Mouse (Mus musculus) lung, postnatal 0 days (tissue): ENCODE measurements at regions not wholly inside any gene's neighbourhood (a gene's known extent, or its start where the extent isn't known, plus 50 kb on each side); places are given as distances from the start of the nearest gene placed in this dataset.

ENCODE experiments used
- ATAC-seq: fragments of 200-750 bp; cut with Nextera tagmentation; 2 replicates; pipeline ENCODE4 v1.8.0; 2017; ENCODE audit warnings: moderate library complexity
- DNase-seq: peaks from one replicate; pipeline ENCODE4 v3.0.0-alpha.2; 2016; ENCODE audit warnings: low spot score
- H3K27ac ChIP-seq: fragments of 300-500 bp; sonication (generic); 2 replicates; pipeline ENCODE4 v1.5.1; 2014; ENCODE audit warnings: antibody characterized with exemption, mild to moderate bottlenecking, low read length, mixed read lengths
- H3K27me3 ChIP-seq: fragments of 300-500 bp; sonication (generic); replicated peaks from 2 replicates; pipeline ENCODE4 v1.6.1; 2014; ENCODE audit warnings: low read length, mixed read lengths; ENCODE audit not compliant: insufficient read depth
- H3K36me3 ChIP-seq: fragments of 300-500 bp; sonication (generic); 2 replicates; pipeline ENCODE4 v1.6.1; 2014; ENCODE audit warnings: low read length, mixed read lengths; ENCODE audit not compliant: insufficient read depth
- H3K4me1 ChIP-seq: fragments of 300-500 bp; sonication (generic); 2 replicates; pipeline ENCODE4 v1.6.1; 2014; ENCODE audit warnings: antibody characterized with exemption, low read depth, low read length, mixed read lengths; ENCODE audit not compliant: insufficient read depth
- H3K4me2 ChIP-seq: fragments of 300-500 bp; sonication (generic); replicated peaks from 2 replicates; pipeline ENCODE4 v1.6.1; 2014; ENCODE audit warnings: low read depth, mild to moderate bottlenecking, low read length, moderate library complexity, mixed read lengths
- H3K4me3 ChIP-seq: fragments of 300-500 bp; sonication (generic); 2 replicates; pipeline ENCODE4 v1.5.1; 2014; ENCODE audit warnings: low read depth, low read length
- H3K9ac ChIP-seq: fragments of 300-500 bp; sonication (generic); replicated peaks from 2 replicates; pipeline ENCODE4 v1.6.1; 2014; ENCODE audit warnings: low read depth, mild to moderate bottlenecking
- H3K9me3 ChIP-seq: fragments of 300-500 bp; sonication (generic); 2 replicates; pipeline ENCODE4 v1.6.1; 2016; ENCODE audit warnings: low read length, mixed read lengths
- CTCF ChIP-seq: IDR thresholded peaks from 2 replicates; pipeline ENCODE4 v1.5.1; 2016; ENCODE audit warnings: antibody characterized with exemption, mild to moderate bottlenecking
- EP300 ChIP-seq: IDR thresholded peaks from 2 replicates; pipeline ENCODE4 v1.6.1; 2016; ENCODE audit warnings: antibody characterized with exemption, mild to moderate bottlenecking, control low read depth
- WGBS: fragments of 180-500 bp; shearing (Covaris S2); extraction: QIAGEN DNeasy Blood & Tissue Kit; methylation state at CpG from one replicate; pipeline ENCODE4 v1.1.7; 2014; 5-methylcytosine and 5-hydroxymethylcytosine counted together

GRCm38 (mm10) chr16:95929700-95930435, 60.9 kb downstream of the Psmg1 start:
- Histone ChIP-seq H3K9ac (no peak overlapping the region), H3K4me1 (peaks cover 14% of the 10 kb centered on the region), H3K4me2 (no peak overlapping the region), H3K4me3 (no peak overlapping the region), H3K9me3 (no peaks in the 10 kb centered on the region), H3K27ac (peak overlapping the region; percentile 75), H3K36me3 (no peaks in the 10 kb centered on the region), H3K27me3 (no peaks in the 10 kb centered on the region)
- TF ChIP-seq CTCF = no peak
- no peak for TF ChIP-seq EP300
- WGBS = 53% methylated on average over 14 of the region's 14 CpGs
- peak; percentile 37 for DNase-seq
- ATAC-seq = no peak

GRCm38 (mm10) chr16:95928290-95929260, 62.2 kb downstream of the Psmg1 start:
- H3K27me3 ChIP-seq = no peaks in the 10 kb centered on the region
- H3K36me3 ChIP-seq = no peaks in the 10 kb centered on the region
- H3K27ac ChIP-seq = peak overlapping the region; percentile 75
- ATAC-seq = peak; percentile 72
- no peak overlapping the region for H3K9ac ChIP-seq
- TF ChIP-seq CTCF (no peak), EP300 (peak; percentile 45; the same call in 1 of the 2 replicates)
- H3K4me1 ChIP-seq = peaks cover 14% of the 10 kb centered on the region
- no peak overlapping the region for H3K4me2 ChIP-seq
- peak; percentile 77 for DNase-seq
- no peaks in the 10 kb centered on the region for H3K9me3 ChIP-seq
- 39% methylated on average over 18 of the region's 18 CpGs for WGBS
- H3K4me3 ChIP-seq = no peak overlapping the region

GRCm38 (mm10) chr16:95926558-95926957, 64.2 kb downstream of the Psmg1 start:
- Histone ChIP-seq H3K4me2 (no peak overlapping the region), H3K9ac (no peak overlapping the region), H3K4me1 (peaks cover 14% of the 10 kb centered on the region), H3K27ac (peak overlapping the region; percentile 59), H3K4me3 (no peak overlapping the region), H3K27me3 (no peaks in the 10 kb centered on the region), H3K9me3 (no peaks in the 10 kb centered on the region), H3K36me3 (no peaks in the 10 kb centered on the region)
- 49% methylated on average over 6 of the region's 6 CpGs for WGBS
- ATAC-seq (peak; percentile 37), DNase-seq (peak; percentile 45)
- TF ChIP-seq CTCF (no peak), EP300 (no peak)

- DNase-seq (no peak), ATAC-seq (no peak; the same call in 1 of the 2 replicates)
- Histone ChIP-seq H3K4me3 (no peak overlapping the region), H3K9me3 (no peaks in the 10 kb centered on the region), H3K9ac (no peak overlapping the region), H3K27me3 (no peaks in the 10 kb centered on the region), H3K36me3 (no peaks in the 10 kb centered on the region), H3K4me2 (no peak overlapping the region), H3K27ac (no peak overlapping the region), H3K4me1 (peaks cover 9% of the 10 kb centered on the region)
- TF ChIP-seq EP300 (no peak), CTCF (no peak)
- 46% methylated on average over 8 of the region's 8 CpGs for WGBS
Measured at GRCm38 (mm10) chr16:95924716-95925115, 66.0 kb downstream of the Psmg1 start.

- no peaks in the 10 kb centered on the region for H3K9me3 ChIP-seq
- no peak for ATAC-seq
- H3K9ac ChIP-seq = no peak overlapping the region
- H3K27ac ChIP-seq = no peak overlapping the region
- TF ChIP-seq CTCF (no peak), EP300 (no peak)
- no peak overlapping the region for H3K4me2 ChIP-seq
- H3K36me3 ChIP-seq = no peaks in the 10 kb centered on the region
- H3K4me1 ChIP-seq = peaks cover 2% of the 10 kb centered on the region; the same call in 1 of the 2 replicates
- WGBS = 69% methylated on average over 7 of the region's 7 CpGs
- no peaks in the 10 kb centered on the region for H3K27me3 ChIP-seq
- H3K4me3 ChIP-seq = no peak overlapping the region
- DNase-seq = no peak
Measured at GRCm38 (mm10) chr16:95923991-95924390, 66.8 kb downstream of the Psmg1 start.

- H3K4me3 ChIP-seq = no peak overlapping the region
- no peak overlapping the region for H3K4me2 ChIP-seq
- H3K27me3 ChIP-seq = no peaks in the 10 kb centered on the region
- WGBS = 77% methylated on average over 9 of the region's 9 CpGs
- no peak overlapping the region for H3K9ac ChIP-seq
- no peaks in the 10 kb centered on the region for H3K4me1 ChIP-seq
- no peak for DNase-seq
- no peaks in the 10 kb centered on the region for H3K9me3 ChIP-seq
- no peaks in the 10 kb centered on the region for H3K36me3 ChIP-seq
- TF ChIP-seq EP300 (no peak), CTCF (no peak)
- ATAC-seq = no peak
- no peak overlapping the region for H3K27ac ChIP-seq
Measured at GRCm38 (mm10) chr16:95922369-95922934, 68.3 kb downstream of the Psmg1 start.
